Mouse (Mus musculus) lung, postnatal 36 days (tissue): ENCODE measurements at regions not wholly inside any gene's neighbourhood (a gene's known extent, or its start where the extent isn't known, plus 50 kb on each side); places are given as distances from the start of the nearest gene placed in this dataset.
"Not testable (repeated sequence)": the region's sequence is repeated elsewhere in the genome, so short reads cannot be mapped to it uniquely, and the experiment has no call there.

Experiments
- DNase-seq: peaks from one replicate; pipeline ENCODE4 v3.0.0; 2022; ENCODE audit warnings: mixed read lengths

DNA sequence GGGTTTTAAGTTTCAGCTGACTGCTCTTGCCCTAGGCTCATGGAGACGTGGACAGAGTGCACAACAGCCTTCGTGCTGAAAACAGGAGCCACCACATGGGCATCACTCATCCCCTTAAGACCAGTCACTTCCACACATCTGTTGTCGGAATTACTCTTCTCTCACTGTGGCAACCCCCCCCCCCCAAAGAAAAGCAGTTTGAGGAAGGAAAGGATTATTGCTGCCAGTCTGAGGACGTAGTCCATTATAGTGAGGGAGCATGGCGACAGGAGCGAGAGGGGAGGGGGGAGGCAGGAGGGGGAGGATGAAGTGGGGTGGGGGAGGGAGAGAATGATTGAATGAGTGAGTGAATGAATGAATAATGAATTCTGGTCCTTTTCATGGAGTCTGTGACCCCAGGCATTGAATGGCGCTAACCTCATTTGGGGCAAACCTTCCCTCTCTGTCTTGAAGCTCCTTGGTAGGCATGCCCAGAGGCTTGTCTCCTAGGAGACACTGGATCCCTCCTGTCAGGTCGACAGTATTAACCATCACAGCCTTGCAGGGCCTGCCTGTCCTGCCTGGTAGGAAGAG lies 262.0 kb downstream of the Gadd45g start:
- DNase-seq, result no peak

DNA sequence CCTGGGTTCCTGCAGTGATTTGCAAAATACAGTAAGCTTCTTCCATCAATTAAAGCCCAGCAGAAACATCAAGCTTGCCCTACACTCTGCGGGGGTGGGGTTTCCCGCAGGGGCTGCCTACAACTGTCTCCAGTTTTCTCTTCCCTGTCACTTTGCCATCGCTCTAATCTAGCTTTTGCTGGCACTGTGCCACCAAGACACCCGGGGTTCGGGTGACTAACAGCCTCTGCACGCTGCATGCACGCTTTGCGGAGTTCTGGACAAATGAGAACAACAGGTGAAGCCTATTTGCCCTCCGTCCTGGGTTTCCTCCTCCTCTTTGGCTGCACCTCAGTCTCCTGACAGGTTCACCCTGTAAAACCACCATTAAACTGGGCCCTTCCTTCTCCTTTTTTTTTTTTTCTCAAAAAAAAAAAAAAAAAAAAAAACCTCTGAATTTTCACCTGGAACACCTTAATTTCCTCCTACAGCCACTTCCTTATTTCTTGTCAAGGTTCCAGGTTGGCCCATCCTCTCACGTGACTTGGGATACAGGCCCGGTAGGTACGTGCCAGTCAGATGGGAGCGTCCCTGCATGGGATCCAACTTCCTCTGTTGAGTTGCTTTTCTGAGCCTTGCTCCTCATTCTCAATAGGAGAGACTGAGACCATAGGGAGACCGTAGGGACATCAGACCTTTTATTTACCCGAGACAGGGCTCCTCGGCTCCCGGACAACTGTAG lies 262.7 kb downstream of the Gadd45g start:
- DNase-seq, result no peak

- peak; percentile 28 for DNase-seq
Observed at GRCm38 (mm10) chr13:52110750-52111149, 264.3 kb downstream of the Gadd45g start.

DNA sequence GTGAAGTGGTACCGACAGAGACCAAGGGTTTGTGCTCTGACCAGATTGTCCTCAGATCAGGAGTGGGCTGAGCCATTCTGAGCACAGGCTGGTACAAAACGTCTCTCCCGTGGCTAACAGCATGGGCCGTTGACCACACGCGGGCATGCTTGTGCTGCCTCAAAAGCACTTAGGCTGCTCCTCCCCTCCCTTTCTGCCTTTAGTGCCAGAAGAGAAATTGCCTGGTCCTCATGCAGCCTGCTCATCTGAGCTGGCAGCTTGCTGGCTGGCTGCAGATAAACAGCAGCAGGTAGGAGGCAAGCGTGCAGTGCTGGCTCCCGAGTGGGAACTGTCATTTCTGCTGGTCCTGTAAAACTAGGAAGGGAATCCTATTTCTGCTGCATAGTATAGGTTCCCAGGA lies 267.1 kb downstream of the Gadd45g start:
- DNase-seq, result peak; percentile 12

DNA sequence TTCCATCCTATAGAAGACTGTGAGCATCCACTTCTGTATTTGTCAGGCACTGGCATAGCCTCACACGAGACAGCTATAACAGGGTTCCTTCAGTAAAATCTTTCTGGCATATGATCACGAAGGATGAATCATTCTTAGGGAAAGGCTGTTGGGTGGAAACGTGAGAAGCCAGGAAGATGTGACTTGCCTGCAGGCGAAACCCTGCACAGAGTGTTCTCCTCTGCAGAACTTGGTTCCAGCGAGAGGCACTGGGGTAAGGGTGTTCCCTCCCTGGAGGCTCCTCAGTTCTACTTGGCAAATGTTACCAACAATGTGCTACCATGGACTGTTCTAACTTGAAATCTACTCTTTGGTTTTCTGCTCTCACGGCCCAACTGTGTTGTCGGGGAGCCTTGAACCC lies 268.0 kb downstream of the Gadd45g start:
- no peak for DNase-seq

DNA sequence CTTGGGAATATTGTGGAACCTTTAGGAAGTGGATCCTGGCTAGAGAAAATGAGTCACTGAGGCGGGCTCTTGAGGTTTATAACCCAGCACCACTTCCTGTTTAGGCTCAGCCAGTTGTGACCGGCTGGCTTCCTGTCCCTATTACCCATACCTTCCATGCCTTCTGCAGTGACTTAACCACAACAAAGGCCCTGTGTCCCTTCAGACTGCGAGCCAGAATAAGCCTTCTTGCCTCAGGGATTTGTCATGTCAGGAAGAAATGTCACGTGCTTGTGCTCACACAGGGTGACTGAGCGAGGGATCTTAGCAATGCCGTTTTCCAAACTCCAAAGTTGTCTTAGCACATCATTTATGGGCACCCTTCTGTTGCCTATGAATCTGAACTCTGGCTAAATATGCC lies 268.5 kb downstream of the Gadd45g start:
- DNase-seq, result no peak

- no peak for DNase-seq
Observed at GRCm38 (mm10) chr13:52116241-52116640, 269.8 kb downstream of the Gadd45g start.

GRCm38 (mm10) chr13:52116756-52117155 lies 270.3 kb downstream of the Gadd45g start:
- no peak for DNase-seq

DNA sequence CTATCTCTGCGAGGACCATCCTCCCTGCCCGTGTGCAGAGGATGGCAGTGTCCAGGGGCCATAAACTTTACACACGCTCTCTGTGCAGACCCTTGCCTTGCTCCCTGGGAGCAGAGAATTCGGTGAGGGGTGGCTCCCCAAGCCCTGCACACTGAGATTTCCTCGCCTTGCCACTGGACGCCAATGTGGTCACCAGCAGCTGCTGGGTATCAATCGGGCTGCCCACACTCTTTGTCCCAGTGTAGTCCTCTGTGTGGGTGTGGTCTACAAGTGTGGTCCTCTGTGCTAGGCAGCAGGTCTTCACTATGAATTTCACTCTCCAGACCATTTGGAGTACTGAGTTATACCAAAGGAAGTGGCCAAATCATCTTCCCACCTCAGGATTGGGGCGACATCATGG lies 274.3 kb downstream of the Gadd45g start:
- no peak for DNase-seq

DNA sequence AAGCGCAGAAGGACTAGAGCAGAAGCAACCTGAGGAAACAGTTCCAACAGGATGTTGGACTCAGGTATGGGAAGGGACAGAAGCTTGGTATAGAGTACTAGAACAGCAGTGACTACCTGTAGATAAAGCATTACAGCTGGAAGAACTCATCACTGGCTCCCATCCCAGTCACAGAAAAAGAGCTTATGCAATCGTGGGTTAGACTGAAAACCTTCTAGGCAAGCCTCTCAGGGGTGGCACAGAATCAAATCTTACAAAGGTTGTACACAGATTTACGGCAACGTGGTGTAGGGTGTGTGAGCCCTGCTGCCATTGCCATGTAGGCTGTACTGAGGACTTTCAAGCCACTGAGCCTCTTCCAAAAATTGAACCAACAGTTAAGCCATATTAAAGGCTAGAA lies 278.6 kb downstream of the Gadd45g start:
- DNase-seq, result no peak

DNA sequence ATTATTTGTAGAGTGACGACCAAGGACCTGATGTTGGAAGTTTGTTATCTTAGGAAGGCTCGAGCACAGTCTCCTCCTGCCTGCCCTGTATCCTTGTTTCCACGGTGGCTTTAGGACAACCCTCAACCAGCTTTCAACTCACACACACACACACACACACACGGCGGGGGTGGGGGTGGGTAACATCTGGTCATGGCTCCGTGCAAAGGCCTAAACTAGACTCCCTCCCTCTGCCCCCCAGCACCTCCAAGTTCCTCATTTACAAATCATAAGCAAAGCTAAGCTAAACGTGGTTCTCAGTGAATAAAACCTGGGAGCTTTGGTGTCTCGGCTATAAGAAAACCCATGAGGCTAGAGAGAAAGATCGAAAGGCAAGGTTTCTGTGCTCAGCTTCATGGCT lies 281.3 kb downstream of the Gadd45g start:
- DNase-seq, result no peak

- DNase-seq, result no peak
Observed at GRCm38 (mm10) chr13:52129466-52129865, 283.0 kb downstream of the Gadd45g start.

- DNase-seq, result no peak
Observed at GRCm38 (mm10) chr13:52133202-52133601, 286.7 kb downstream of the Gadd45g start.

GRCm38 (mm10) chr13:52138331-52138945 lies 292.0 kb downstream of the Gadd45g start:
- no peak for DNase-seq

DNA sequence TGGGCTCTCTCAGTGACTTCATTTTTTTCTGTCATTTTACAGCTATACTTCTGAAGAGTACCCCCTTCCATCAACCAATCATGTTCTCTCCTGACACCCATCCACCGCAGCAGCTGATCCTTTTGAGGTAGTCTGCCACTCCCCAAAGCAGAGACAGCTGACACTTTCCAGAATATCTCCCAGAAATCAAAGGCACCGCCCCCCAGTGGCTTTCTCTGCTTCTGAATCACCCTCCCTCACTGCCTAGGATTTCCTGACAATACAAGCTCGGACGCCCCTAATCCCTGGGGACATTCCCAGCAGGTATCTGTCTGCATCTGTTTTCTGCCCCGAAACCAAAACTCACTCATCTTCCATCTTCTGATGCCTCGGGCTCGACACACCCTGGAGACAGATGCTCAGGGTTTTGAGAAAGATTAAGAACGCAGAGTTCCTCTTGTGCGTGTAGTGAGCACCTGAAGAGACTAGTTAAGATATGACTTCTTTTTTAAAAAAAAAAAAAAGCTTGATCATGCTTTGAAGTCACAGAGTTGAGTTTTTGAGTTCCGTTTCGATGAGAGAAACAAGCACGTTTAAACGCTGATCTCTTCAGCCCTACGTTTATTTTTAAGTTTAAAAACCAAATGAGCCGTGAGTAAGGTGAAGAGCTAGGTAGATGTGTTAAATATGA lies 292.8 kb downstream of the Gadd45g start:
- DNase-seq, result no peak

- no peak for DNase-seq
Observed at GRCm38 (mm10) chr13:52140221-52140620, 293.7 kb downstream of the Gadd45g start.

DNA sequence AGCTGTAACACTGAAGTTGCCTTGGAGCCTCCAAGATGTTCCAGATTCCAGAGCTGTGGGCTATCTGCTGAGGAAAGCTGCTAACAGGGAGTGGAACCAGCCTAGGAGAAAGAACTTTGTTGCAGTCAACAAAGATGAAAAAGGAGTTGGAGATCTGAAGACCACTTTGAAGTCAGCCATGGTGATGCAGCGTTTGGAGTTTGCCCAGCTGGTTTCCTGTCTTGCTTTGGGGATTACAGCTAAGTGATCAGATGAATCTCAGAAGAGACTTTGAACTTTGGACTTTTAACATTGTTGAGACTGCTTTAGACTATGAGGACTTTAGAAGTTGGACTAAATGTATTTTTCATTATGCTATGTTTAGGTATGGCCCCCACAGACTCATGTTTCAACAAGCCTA lies 297.6 kb downstream of the Gadd45g start:
- DNase-seq, result not testable (repeated sequence)

GRCm38 (mm10) chr13:52145926-52146325 lies 299.4 kb downstream of the Gadd45g start:
- DNase-seq, result no peak

- no peak for DNase-seq
Observed at GRCm38 (mm10) chr13:52150281-52150680, 303.8 kb downstream of the Gadd45g start.

DNA sequence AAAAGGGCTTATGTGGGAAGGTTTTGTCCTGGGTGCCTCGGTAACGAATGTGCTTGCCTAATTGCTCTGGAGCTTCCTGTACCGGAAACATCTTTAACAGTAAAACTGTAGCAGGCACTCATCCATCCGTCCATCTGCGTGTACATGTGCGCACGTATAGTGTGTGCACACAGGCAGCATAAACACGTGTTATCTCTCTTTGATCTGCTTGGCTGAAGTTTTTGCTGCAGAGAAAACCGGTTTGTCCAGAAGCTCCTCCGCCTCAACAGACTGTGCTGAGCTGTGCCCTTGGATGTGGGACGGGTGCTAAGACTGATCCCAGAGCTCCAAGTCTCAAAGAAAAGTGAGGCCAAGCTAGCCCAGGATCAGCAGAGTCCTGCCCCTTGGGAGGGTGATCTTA lies 305.3 kb downstream of the Gadd45g start:
- peak; percentile 18 for DNase-seq

GRCm38 (mm10) chr13:52152221-52152620 lies 305.7 kb downstream of the Gadd45g start:
- DNase-seq, result no peak

- DNase-seq, result no peak
Observed at GRCm38 (mm10) chr13:52153030-52153429, 306.6 kb downstream of the Gadd45g start.

DNA sequence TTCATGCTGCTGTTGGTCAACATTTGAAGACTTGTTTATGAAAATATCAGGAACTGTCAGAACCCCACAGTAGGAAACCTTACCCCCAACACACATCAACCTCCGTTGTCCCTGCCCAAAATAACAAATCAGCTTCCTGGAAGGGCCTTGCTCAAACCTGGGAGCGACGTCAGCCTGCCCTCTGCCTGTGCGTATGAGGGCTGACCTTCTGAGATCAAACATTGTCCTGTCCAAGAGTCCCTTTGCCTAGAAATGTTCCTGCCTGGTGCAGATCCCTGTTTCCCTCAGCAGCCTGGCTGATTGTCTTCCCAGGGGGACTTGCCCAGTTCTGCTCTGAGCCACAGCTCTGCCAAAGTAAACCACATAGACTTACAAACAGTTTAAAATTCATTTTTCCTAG lies 307.1 kb downstream of the Gadd45g start:
- peak; percentile 15 for DNase-seq
